Mouse (Mus musculus) large intestine, adult 2 months (tissue): ENCODE results near the gene Notum. TPM values are rescaled to one million over a fixed set of nuclear protein-coding genes. Genes with fewer than 3 reads are reported as not detected.
"Not testable (repeated sequence)": the region's sequence is repeated elsewhere in the genome, so short reads cannot be mapped to it uniquely, and the experiment has no call there.

Experiments used
- DNase-seq: peaks from one replicate; pipeline ENCODE4 v3.0.0-alpha.2; 2012; ENCODE audit warnings: low read depth, low spot score
- WGBS: fragments of 180-500 bp; shearing (Covaris S2); methylation state at CpG from one replicate; pipeline ENCODE4 v1.1.7; 2018; 5-methylcytosine and 5-hydroxymethylcytosine counted together
- polyA plus RNA-seq: library from polyadenylated mRNA; depleted of rRNA; stranded (reverse); fragments of >200 nt; gene quantifications from 2 replicates; pipeline ENCODE4 v1.2.3, GENCODE M21; 2012

The Notum gene
- polyA plus RNA-seq, 1 experiment, result 0.79 TPM

DNA sequence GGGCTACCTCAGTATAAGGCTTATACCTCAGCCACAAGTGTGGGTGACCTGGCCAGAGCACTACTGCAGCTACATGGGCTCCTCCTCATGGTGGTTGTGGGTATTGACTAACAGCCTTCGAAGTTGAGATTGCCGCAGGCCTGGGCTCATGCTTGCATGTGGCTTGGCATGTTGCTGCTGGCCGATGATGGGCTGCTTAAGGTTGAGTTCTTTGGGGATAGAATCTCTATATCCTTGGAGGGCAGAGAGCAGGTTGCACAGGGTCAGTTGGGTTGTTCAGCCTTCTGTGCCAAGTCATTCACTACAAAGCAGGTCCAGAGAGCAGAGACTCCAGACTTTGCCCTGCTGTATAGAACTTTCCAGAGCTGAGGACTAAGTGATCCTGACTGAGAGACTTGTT, 18.9 kb upstream of the Notum start:
- WGBS, result 73% methylated on average over 3 of the region's 3 CpGs
- DNase-seq, result no peak

DNA sequence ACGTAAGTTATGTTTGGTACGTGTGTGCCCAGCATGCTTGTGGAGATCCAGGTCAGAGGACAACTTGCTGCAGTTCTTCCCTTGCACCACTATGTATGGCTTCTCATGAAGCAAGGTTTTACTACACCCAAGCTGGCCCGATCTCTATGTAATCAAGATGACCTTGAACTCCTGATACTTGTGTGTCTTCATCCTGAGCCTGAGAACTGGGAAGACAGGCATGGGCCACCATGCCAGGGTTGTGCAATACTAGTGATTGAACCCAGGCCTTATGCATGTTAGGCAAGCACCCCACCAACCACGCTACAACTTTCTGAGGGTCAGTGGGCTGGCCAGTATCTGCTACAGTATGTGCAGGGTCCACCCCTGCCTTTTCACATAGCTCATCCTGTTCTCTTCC, 16.0 kb upstream of the Notum start:
- no peak for DNase-seq
- 76% methylated on average over 4 of the region's 4 CpGs for WGBS

DNA sequence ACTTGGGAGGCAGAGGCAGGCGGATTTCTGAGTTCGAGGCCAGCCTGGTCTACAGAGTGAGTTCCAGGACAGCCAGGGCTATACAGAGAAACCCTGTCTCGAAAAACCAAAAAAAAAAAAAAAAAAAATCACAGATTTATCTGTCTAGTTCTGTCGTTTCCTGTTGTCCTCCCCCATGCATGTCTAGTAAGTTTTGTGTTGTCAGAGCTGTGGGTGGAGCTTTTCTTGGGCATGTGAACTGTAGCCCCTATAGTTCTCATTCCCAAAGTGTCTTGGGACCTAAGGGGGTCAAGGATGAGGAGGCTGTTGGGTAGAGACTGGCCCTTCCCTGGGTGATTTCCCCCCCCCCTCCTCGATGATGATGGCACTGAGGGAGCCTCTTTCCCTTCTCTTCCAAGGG, 14.9 kb upstream of the Notum start:
- DNase-seq, result not testable (repeated sequence)
- 74% methylated on average over 5 of the region's 5 CpGs for WGBS

GRCm38 (mm10) chr11:120673594-120674122, 12.7 kb upstream of the Notum start:
- 20% methylated on average over 12 of the region's 12 CpGs for WGBS

DNA sequence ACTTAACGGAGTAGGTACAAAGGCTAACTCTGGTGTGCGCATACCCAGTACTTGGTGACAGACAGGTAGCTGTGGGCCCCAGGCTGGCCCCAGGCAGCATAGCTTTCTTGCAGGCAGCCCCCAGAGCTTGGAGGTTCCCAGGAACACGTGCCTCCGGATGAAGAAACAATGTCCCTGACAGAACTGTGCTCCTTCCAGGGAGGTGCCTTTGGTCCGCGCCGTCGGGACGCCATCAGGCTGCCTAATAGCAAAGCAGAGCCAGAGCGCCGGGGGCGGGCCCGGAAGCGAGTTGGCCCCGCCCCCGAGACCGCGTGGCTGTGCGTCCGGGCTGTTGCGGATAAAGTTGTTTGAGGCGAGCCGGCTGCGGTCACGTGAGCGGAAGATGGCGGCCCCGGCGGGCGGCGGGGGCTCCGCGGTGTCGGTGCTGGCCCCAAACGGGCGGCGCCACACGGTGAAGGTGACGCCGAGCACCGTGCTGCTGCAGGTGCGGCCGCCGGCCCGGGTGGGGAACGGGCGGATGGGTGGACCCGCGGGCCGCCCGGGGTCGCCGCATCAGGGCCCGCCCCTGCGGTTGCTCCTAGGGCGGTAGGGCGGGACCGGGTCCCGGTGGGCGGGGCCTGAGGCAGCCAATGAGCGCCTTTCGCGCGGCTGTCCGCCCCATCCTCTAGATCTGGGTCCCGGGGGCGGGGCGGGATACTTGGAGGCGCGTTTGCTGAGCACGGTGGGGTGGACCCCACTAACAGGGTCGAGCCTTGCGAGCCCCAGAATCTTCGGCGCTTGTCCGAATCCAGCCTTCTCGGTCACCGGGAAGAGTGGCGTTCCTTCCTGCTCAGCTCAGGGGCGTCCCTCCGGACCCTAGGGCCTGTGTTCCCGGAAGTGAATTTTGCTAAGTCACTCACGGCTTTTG, 12.0 kb upstream of the Notum start, which contains the start of gene Aspscr1:
Gene Aspscr1 (plus strand): TSS at position 287 of the 907 bp plus-strand sequence.
- under 1% methylated on average over 83 of the region's 83 CpGs for WGBS
- DNase-seq, result peak; percentile 69

More at GRCm38 (mm10) chr11:120673594-120674122, 12.7 kb upstream of the Notum start:
- DNase-seq, result no peak

DNA sequence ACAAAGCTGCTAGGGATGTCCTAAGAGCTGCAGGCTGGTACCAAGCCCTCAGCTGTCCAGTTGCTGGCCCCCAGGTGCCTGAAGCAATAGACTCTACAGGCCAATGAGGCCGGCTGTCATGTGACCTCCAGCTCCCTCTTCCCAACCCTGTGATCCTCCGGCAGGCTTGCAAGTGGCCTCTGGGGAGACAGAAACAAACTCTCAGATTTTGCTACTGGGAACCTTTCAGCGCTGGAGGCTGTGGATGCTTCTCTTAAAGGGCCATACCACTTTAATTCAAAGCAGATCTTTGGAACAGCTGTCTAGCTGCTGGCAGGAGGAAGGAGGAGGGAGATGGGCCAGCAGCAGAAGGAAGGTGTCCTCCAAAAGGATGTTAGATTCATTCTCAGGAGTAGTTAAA, 5.6 kb upstream of the Notum start:
- 47% methylated on average over 3 of the region's 3 CpGs for WGBS

GRCm38 (mm10) chr11:120665406-120665805, 4.4 kb upstream of the Notum start:
- no peak for DNase-seq

More for the DNA sequence above, 5.6 kb upstream of the Notum start:
- no peak for DNase-seq

DNA sequence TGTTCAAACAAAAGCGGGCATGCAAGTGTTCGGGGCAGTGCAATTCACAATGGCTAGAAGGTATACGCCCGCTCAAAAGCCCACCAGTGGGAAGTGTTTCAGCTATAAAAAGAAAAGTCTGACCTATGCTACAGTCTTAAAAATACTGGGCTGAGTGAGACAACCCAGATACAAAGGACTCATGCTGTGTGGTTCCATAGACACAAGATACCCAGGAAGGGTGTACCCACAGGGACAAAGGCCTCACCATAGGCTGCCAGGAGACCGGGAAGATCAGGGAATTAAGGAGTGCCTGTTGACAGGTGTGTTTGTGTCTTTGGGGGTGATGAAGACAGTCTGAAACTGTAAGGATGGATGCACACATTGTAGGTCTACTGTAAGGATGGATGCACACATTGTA, 2.7 kb upstream of the Notum start:
- no peak for DNase-seq
- 39% methylated on average over 5 of the region's 5 CpGs for WGBS

More at GRCm38 (mm10) chr11:120665406-120665805, 4.4 kb upstream of the Notum start:
- WGBS, result 79% methylated on average over 3 of the region's 3 CpGs

- 60% methylated on average over 6 of the region's 6 CpGs for WGBS
Observed at GRCm38 (mm10) chr11:120662759-120663158, 1.8 kb upstream of the Notum start.

DNA sequence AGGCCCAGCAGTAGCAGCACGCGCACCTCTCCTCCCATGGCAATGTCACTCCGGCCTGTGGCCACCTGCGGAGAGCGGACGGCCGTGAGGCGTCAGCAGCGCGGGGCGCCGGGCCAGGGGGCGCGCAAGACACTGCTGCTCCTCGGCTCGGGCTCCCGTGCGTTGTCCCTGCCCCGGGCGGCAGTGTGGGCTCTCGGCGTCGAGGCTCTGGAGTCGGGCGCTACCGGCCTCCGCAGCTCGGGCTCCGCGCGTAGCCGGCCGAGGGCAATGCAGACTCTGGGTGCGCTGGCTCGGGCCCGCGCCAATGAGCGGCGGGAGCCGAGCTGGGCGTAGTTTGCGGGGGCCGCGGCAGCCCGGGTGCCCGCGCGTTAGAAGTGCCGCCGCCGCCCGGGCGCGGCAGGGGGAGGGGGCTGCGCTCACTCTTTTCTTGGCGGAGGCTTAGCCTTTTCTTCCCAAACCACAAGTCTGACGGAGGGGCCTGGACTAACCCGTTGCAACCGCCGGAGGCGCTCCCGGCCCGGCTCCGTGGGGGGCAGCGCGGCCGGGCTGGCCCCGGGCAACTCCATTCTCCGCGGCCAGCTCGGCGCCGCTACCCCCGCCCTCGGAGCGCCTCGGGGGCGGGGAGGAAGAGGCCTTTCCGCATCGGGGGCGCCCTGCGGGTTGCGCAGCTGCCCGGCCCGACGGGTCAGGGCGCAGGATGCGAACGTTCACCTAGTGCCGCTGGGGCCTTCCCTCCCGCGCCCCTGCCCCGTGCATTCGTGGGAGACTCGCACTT, 487 bp downstream of the Notum start:
- under 1% methylated on average over 85 of the region's 95 CpGs for WGBS
- DNase-seq, result no peak

More at GRCm38 (mm10) chr11:120662759-120663158, 1.8 kb upstream of the Notum start:
- no peak for DNase-seq

DNA sequence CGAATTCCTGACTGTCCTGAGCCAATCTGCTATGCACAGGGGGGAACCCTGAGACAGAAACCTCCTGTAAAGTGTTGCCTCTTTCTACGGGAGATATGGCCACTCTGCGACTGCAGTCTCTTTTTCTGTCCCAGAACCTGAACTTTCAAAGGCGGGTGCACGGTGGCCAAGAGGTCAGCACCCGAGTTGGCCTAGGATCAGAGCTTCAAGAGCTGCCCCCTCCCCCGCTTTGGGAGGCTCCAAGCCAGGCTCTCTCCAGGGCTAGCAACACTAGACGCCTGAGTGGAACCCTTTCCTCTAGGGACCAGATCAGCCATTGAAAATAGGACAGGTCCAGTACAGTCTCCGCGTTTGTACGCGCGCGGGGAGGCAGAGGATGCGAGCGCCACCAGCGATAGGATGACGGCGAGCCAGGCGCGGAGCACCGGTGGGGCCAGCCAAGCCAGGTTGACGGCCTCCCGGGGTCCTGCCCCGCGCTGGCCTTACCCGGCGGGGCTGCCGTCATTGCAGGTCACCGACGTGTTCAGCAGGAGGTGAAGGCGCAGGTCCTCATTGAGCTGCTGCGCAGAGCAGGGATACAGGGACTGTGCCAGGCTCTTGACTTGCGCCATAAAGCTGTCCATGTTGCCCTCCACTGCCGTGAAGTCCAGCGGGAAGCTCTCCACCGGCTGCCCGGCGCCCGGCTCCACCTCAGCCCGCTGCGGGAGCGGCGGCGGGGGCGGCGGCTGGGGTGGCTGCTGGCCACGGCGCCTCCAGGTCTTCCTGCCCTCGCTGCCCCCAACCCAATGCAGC, 1.3 kb downstream of the Notum start:
- no peak for DNase-seq
- WGBS, result 3% methylated on average over 50 of the region's 50 CpGs

DNA sequence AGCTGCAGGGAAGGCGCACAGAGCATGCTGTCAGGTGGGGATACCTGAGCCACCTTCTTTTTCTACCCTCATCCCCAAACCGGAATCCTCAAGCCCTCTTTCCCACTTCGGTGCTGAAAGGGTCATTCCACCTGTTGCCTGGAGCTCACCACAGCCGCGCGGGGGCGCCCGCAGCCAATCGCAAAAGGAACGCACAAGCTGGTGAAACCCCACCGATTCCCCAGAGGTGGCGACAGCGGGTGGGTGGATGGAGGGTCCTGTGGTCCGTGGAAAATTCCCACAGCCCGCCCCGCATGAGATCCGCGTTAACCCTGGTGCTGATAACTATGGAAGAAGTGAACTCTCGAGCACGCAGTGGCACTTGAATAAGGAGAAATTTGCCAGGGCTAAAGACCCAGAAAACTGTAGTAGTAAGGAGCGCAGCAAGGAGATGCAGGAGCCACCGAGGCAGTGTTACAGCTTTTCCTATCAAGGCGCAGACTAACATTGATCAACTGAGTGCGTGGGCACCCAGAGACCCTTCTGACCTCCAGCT, 2.0 kb downstream of the Notum start:
- DNase-seq, result no peak
- WGBS, result 4% methylated on average over 24 of the region's 24 CpGs

DNA sequence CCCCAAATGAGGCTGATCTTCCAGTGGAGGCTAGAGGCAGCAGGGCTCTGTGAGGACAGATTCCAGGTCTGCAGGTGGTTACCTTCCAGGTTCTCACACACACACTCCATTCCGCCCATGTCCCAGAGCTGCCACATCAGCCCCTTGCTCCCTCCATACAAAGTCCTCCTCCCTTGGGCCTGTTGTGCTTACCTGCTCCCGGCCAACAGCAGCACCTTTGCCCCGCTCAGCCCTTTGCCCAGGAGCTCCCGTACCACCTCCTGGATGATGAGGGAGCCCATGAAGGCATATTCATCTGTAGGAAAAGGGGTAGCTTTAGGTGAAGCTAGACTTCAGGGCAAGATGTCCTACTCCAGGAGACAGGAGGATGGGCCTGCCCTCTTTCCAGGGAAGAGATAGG, 3.7 kb downstream of the Notum start:
- DNase-seq, result no peak
- WGBS, result 84% methylated on average over 4 of the region's 4 CpGs

- DNase-seq, result no peak
Observed at GRCm38 (mm10) chr11:120654741-120655140, 6.2 kb downstream of the Notum start.

DNA sequence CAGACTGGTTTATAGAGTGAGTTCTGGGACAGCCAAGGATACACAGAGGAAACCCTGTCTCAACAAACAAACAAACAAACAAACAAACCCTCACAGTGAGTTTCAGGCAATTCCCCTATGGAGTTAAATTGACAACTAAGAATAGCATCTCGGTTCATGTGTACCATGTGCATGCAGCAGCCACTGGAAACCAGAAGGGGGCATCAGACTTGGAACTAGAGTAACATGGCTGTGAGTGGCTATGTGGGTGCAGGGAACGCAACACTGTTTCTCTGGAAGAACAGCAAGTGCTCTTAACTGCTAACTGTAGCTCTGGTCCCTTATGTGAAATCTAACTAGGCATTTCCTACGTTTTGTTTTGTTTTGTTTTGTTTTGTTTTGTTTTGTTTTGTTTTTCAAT, 9.1 kb downstream of the Notum start:
- no peak for DNase-seq
- WGBS, result 79% methylated on average over 3 of the region's 3 CpGs

More at GRCm38 (mm10) chr11:120654741-120655140, 6.2 kb downstream of the Notum start:
- 65% methylated on average over 3 of the region's 3 CpGs for WGBS

DNA sequence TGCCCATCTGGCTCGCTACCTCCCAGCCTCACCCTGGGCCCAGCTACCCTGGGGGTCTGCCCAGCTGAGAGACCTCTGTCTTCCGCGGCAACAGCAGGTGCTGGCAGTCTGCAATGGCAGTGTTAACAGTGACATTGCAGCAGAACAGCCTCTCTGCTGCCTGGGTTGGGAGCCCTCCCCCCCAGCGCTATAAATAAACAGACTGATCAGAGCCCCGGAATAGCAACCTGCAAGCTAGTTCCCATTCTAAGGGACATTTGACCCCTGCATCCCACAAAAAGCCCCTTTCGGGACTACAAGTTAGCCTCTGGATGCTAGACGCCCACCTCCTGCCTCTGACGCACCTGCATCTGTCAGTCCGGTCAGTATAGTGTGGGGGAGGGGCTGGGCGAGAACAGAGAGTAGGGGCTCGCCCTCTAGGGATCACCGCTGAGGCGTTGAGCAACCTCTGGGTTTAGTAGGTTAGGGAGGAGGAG, 12.9 kb downstream of the Notum start, which contains the start of gene Myadml2:
Gene Myadml2 (minus strand): TSS at position 158 of the 476 bp plus-strand sequence.
- DNase-seq, result no peak
- 9% methylated on average over 13 of the region's 13 CpGs for WGBS

DNA sequence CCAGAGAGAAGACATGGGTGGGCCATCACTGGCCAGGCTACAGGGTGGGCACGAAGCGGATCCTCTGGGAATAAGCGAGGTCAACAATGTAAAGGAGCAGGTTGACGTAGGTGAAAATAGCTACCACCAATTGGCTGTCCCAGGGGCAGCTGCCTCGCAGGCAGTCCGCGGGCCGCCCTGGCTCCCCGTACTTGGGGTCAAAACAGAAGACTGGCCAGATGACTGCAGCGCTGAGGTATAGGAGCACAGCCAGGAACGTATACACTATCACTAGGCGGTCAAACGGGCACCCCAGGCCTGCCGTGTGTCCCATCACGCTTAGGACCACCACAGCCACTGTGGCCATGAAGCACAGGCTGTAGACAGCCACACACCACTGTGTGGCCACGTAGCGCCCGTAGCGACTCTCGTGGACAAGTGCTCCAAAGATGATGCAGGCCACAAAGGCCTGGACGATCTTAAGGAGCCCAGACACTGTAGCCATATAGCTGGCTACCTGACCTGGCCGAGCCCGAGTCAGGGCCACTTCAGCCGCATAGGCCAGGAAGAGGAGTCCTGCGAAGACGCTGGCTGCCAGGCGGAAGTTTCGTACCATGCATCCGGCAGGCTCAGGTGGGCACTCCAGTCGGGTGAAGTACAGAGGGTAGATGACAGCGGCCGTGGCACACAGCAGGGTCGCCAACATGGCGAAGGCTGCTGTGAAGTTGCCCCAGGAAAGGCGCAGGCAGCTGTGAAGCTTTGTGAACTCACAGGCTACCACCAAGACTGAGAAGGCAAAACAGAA, 13.7 kb downstream of the Notum start:
- DNase-seq, result no peak
- WGBS, result 87% methylated on average over 35 of the region's 35 CpGs

- peak; percentile 81 for DNase-seq
- WGBS, result under 1% methylated on average over 15 of the region's 15 CpGs
Observed at GRCm38 (mm10) chr11:120643601-120643987, 17.4 kb downstream of the Notum start, which contains the start of gene Pycr1. Gene Pycr1 (minus strand): TSS chr11:120643769.
